Mouse (Mus musculus): ENCODE measurements around the gene Agap3.

Gene Agap3

DNA sequence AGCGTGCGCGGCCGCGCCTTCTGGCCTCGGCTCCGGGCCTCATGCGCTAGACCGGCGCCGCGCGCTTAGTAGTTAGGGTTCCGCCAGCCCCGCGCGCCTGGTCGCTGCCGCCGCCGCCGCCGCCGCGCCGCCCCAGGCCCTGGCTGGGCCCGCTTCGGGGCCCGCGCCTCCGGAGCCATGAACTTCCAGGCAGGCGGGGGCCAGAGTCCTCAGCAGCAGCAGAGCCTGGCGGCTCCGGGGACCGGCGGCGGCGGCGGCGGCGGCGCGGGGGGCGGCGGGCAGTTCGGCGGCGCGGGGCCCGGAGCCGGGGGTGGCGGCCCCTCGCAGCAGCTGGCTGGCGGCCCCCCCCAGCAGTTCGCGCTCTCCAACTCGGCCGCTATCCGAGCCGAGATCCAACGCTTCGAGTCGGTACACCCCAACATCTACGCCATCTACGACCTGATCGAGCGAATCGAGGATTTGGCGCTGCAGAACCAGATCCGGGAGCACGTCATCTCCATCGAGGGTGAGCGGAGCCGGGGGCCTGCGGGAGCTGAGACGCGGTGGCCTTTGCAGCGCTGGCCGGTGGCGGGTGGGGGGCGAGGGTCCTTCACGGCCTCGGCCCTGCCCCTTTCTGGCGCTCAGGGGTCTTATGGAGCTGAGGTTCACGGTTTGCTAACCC, at the start of gene Agap3:
Agap3 (plus strand) TSS at position 148 of the 661 bp plus-strand sequence.
- DNase-seq = peak in 1 of 2 experiments; percentile 30

- DNase-seq = no peak
Measured at GRCm38 (mm10) chr5:24404594-24405360, 47.2 kb upstream of the Agap3 start.

DNA sequence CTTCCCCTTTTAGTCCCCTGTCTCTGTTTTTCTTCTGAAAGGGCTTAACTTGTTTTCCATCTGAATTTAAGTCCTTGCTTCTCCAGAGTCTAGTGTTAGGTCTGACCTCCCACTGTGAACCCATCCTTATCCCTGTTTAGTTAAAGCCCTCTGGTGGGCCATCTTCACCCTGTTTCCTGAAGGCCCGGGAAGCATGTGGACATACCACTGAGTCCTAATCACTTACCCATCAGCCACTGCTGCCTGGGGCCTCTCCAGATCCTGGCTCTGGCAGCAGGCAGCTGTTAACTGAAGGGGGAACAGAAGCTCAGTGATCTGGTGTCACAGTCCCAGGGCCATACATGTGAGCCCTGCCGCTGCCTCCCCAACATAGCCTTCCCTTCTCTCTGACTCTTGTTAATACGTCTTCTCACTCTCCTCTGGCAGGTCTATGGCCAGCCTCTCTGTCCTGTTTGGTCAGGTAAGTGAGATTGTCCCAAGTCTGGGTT, 46.5 kb upstream of the Agap3 start:
- no peak for DNase-seq

DNA sequence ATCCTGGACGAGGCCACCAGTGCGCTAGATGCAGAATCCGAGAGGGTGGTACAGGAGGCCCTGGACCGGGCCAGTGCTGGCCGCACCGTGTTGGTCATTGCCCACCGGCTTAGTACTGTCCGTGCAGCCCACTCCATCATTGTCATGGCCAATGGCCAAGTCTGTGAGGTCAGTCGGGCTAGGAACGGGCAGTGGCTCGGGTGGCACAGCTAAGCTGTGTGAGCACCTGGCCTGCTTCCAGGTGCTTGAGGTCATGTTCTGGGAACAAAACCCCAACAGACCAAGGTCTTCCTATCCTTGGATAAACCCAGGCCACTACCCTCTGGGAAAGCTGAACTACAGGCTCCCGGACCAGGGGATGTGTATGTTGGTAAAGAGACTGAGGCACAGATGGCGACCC, 43.3 kb upstream of the Agap3 start:
- DNase-seq = no peak

GRCm38 (mm10) chr5:24409466-24409865, 42.5 kb upstream of the Agap3 start:
- DNase-seq = no peak

GRCm38 (mm10) chr5:24412063-24412462, 39.9 kb upstream of the Agap3 start:
- DNase-seq = no peak

DNA sequence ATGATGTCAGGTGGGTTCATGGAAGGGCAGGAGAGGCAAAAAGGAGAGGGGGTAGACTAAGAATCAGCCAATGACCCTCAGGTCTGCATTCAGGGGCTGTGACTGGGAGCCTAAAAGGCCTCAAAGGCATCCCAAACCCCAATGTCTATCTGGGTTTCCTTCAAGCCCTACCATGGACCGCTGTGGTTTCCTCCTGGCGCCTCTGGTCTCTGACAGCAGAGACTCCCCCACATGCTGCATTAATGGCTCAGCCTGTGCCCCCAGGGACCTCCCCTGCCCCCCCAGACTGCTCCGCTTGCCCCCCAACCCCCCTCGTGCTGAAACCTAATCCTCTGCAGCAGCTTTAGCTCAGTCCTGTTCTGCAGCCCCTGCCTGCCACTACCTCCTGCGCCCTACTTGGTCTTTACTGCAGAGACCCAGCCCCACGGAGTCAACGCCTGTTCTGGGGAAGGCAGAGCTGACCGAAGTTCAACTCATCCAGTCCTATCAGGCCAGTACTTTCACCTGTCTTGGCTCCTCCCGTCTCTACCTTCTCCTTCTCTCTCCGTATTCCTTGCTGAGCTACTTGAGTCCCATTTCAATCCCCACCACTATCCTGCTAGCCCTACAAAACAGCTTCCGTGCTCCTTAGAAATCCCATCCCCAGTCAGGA, 38.8 kb upstream of the Agap3 start, which contains the start of gene Asic3:
Asic3 (plus strand) TSS at position 351 of the 652 bp plus-strand sequence.
- no peak for DNase-seq

DNA sequence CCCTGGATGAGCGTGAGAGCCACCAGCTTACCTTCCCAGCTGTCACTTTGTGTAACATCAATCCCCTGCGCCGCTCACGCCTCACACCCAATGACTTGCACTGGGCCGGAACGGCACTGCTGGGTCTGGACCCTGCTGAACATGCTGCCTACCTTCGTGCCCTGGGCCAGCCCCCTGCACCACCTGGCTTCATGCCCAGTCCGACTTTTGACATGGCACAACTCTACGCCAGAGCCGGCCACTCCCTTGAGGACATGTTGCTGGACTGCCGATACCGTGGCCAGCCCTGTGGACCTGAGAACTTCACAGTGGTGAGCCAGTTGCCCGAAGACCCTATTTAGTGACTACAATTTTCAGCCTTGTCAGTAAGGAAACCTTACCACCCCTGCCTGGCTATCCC, 38.0 kb upstream of the Agap3 start:
- DNase-seq = no peak

DNA sequence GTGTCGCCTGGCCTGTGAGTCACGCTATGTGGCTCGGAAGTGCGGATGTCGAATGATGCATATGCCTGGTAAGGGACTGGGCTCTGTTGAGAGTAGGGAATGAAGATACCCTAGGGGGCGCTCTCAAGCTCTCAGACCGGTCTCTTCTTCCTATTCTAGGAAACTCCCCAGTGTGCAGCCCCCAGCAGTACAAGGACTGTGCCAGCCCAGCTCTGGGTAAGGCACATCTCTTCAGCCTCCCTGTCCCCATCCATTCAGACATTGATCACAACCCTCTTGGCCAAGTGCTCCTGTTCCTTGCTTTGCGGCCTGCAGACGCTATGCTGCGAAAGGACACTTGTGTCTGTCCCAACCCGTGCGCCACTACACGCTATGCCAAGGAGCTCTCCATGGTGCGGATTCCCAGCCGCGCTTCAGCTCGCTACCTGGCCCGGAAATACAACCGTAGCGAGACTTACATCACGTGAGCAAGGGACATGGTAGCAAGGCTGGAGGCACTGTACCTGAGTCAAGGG, 35.7 kb upstream of the Agap3 start:
- peak; percentile 29 to 63 for DNase-seq

GRCm38 (mm10) chr5:24417587-24417986, 34.4 kb upstream of the Agap3 start:
- no peak for DNase-seq

GRCm38 (mm10) chr5:24420381-24420780, 31.6 kb upstream of the Agap3 start:
- DNase-seq = no peak

DNA sequence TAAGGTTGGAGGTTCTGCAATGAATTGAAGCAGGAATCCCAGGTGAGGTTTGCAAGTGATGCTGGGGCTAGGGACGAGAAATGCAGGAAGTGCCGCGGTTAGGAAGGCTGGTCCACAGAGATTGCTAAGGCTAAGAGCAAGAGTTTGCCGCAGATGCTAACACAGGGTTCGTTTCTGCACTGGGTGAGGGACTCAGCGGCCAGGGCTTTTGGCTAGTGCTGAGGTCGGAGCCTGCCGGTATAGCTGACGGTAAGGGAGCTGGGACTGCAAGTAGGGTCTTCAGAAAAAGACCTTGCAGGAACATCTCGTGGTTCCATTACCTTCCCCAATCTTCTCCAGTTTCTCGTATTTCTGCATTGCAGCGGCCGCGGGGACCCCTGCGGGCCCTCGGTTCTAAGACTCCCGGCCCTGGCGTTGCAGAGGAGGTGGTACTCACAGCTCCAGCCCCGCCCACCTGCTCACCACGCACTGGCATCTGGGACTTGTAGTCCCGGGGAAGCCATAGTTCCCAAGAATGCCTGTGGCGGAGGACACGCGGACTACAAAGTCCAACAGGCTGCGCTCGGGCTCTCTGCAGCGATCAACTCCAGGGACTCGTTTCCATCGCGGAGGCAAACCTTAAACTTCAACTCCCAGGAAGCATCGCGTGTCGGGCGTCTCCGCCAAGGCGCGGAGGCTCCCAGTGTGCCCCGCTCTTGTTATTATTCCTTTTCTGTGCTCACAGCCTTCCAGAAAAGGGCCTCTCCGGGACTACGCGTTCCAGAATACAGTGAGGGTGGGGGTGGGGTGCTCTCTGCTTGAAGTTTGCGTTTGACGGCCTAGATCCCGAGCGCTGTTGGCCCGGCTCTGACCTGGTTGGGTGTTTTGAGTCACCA, 28.6 kb upstream of the Agap3 start, which contains the start of the genes Cdk5 and Slc4a2:
Cdk5 (minus strand) TSS at position 402 of the 875 bp plus-strand sequence.
Slc4a2 (plus strand) TSS at position 709 of the 875 bp plus-strand sequence.
- peak; percentile 95 to 96 for DNase-seq

DNA sequence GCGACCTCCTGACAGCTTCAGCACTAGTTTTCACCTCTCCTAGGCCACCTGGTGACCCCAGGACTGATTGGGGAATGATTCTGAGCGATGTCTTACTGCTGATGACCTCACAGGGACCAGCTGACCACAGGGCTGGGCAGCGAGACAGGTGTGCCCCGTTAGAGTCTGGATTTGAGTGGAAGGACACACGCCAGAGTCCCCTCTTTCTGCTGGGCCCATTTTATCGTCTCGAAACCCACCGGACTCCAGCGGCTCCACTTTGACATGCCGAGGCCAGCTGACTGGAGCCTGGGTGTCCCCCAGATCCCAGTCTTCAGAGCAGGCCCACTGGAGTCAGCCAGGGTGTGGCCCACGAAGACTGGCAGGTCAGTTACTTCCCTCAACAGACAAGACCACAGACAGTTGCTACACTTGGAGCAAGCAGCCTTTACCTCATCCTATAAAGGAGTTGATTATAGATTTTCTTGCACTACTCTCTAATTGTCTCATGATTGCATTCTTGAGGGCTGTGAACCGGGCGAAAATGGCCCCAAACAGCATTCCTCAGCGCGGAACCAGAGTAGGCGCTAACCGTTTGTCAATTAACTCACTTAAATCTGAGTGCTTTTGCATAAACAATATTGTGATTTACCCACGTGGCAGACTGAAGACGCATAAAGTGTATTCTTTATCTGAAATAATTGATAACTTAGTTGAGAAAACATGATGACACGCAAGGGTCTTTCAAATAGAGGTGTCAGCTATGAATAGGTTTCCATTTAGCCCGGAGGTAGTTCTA, 27.8 kb upstream of the Agap3 start:
- no peak for DNase-seq

- DNase-seq = peak; percentile 74 to 83
Measured at GRCm38 (mm10) chr5:24424861-24425411, 27.0 kb upstream of the Agap3 start.

DNA sequence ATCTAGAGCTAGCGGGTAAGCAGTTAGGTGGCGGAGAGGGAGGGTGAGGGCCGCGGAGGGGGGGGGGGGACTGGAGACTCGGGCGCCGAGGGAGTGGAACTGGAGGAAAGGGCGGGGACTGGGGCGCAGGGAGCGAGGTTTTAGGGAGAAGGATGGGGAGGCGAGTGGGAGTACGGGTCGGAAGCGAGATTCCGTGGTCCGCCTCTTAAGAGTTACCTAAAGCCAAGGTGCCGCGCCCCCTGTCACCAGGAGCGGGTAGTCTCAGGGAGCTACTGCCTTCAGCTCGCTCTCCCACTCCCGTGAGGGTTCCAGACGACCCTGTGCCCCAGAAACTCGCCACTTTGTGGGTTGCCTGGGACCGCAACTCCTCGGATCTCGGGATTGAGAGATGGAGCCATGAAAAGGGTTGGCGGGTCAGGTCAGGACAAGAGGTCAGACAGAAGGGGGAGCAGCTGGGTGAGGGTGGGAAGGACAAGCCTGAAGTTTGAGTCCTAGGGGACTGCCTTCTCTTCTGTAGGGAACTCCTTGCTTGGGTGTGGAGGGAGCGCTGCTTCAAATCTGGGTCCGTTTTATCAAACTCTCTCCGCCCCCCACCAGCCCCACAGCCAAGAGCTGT, 26.4 kb upstream of the Agap3 start:
- peak; percentile 51 to 70 for DNase-seq

- DNase-seq = no peak
Measured at GRCm38 (mm10) chr5:24426037-24426432, 25.9 kb upstream of the Agap3 start.

GRCm38 (mm10) chr5:24426556-24427284, 25.3 kb upstream of the Agap3 start:
- DNase-seq = no peak

DNA sequence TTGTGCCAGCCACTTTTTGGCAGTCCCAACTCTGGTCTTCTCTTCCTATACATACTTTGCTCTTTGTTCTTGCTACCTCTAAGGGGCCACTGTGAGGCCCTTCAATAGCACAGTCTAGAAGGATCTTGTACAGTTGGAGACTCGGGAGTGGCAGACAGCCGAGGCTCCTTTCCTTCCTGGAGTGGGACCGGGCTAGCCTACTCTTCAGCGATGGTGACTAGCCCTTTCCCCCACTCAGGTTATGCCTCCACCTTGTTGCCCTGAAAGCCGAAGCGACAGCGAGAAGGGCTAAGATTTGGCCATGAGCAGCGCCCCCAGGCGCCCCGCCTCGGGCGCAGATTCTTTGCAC, 24.7 kb upstream of the Agap3 start:
- DNase-seq = no peak

- no peak for DNase-seq
Measured at GRCm38 (mm10) chr5:24427981-24428402, 24.0 kb upstream of the Agap3 start.

- DNase-seq = no peak
Measured at GRCm38 (mm10) chr5:24428596-24428995, 23.4 kb upstream of the Agap3 start.

Data from spleen, adult 18-20 months (tissue).